Mouse (Mus musculus) heart, embryonic 11.5 days (tissue): ENCODE measurements around the gene Taf1c. TPM values are rescaled to one million over a fixed set of nuclear protein-coding genes. Genes with fewer than 3 reads are reported as not detected.

Experiments
- ATAC-seq: fragments of 200-750 bp; cut with Nextera tagmentation; replicated peaks from 2 replicates; pipeline ENCODE4 v1.8.0; 2017; ENCODE audit warnings: moderate library complexity; ENCODE audit not compliant: insufficient number of reproducible peaks, low FRiP score, low TSS enrichment
- H3K27ac ChIP-seq: fragments of 300-500 bp; sonication (generic); 2 replicates; pipeline ENCODE4 v1.5.1; 2014; ENCODE audit warnings: mild to moderate bottlenecking, low read depth, low read length
- H3K27me3 ChIP-seq: fragments of 300-500 bp; sonication (generic); 2 replicates; pipeline ENCODE4 v1.6.1; 2014; ENCODE audit warnings: mild to moderate bottlenecking, low read length, mixed read lengths; ENCODE audit not compliant: control insufficient read depth, insufficient read depth
- H3K36me3 ChIP-seq: fragments of 300-500 bp; sonication (generic); 2 replicates; pipeline ENCODE4 v1.6.1; 2014; ENCODE audit warnings: mild to moderate bottlenecking, low read length, moderate library complexity, mixed read lengths; ENCODE audit not compliant: control insufficient read depth, insufficient read depth
- H3K4me1 ChIP-seq: fragments of 300-500 bp; sonication (generic); 2 replicates; pipeline ENCODE4 v1.6.1; 2014; ENCODE audit warnings: low read length; ENCODE audit not compliant: control insufficient read depth, insufficient read depth
- H3K4me2 ChIP-seq: fragments of 300-500 bp; sonication (generic); 2 replicates; pipeline ENCODE4 v1.6.1; 2014; ENCODE audit warnings: mild to moderate bottlenecking, moderate library complexity
- H3K4me3 ChIP-seq: fragments of 300-500 bp; sonication (generic); 2 replicates; pipeline ENCODE4 v1.5.1; 2014; ENCODE audit warnings: low read depth, low read length
- H3K9ac ChIP-seq: fragments of 300-500 bp; sonication (generic); 2 replicates; pipeline ENCODE4 v1.6.1; 2014; ENCODE audit warnings: mild to moderate bottlenecking, low read depth, low read length, moderate library complexity
- H3K9me3 ChIP-seq: fragments of 300-500 bp; sonication (generic); replicated peaks from 2 replicates; pipeline ENCODE4 v1.6.1; 2016; ENCODE audit warnings: low read length; ENCODE audit not compliant: control insufficient read depth
- WGBS: fragments of 180-500 bp; shearing (Covaris S2); extraction: QIAGEN DNeasy Blood & Tissue Kit; methylation state at CpG from one replicate; pipeline ENCODE4 v1.1.7; 2014; ENCODE audit not compliant: insufficient replicate concordance; 5-methylcytosine and 5-hydroxymethylcytosine counted together
- polyA plus RNA-seq: library from polyadenylated mRNA; unstranded; fragments of >200 nt; fragmentation: Nextera tagmentation; extraction: Ambion mirVana; gene quantifications from 2 replicates; pipeline ENCODE4 v1.2.1, GENCODE M21; 2014

The Taf1c gene
- polyA plus RNA-seq, 1 experiment from 2014 or later, result 8.0 TPM

DNA sequence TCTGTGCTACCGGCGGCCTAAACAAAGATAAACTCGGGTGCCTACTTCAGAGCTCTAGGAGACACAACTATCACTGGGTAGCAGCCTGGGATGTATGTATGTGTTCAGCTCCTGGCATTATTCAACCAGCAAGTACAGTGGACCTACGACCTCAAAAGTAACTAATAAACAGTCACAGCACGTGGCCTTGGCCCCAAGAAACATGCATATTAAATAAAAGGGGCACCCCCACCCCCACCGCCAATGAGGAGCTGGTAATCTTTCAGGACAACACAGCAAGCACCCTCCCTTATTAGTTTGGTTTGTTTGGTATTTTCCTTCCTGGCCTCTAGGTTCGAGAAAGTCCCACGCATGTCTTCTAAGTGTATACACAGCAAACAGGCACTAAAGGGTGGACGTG lies 36.8 kb downstream of the Taf1c start:
- no peaks in the 10 kb centered on the region for H3K4me1 ChIP-seq
- no peak overlapping the region for H3K4me3 ChIP-seq
- H3K4me2 ChIP-seq, result no peak overlapping the region
- no peak overlapping the region for H3K9ac ChIP-seq
- ATAC-seq, result no peak
- no peaks in the 10 kb centered on the region for H3K9me3 ChIP-seq
- peaks cover 3% of the 10 kb centered on the region; the same call in 1 of the 2 replicates for H3K27me3 ChIP-seq
- peaks cover 13% of the 10 kb centered on the region for H3K36me3 ChIP-seq
- no peak overlapping the region for H3K27ac ChIP-seq
- WGBS, result 85% methylated on average over 9 of the region's 9 CpGs

- H3K4me1 ChIP-seq, result no peaks in the 10 kb centered on the region
- no peak overlapping the region for H3K4me2 ChIP-seq
- 67% methylated on average over 11 of the region's 11 CpGs for WGBS
- no peak overlapping the region for H3K27ac ChIP-seq
- H3K9ac ChIP-seq, result no peak overlapping the region
- no peak overlapping the region for H3K4me3 ChIP-seq
- no peaks in the 10 kb centered on the region for H3K9me3 ChIP-seq
- H3K36me3 ChIP-seq, result peaks cover 16% of the 10 kb centered on the region
- ATAC-seq, result no peak
- H3K27me3 ChIP-seq, result no peaks in the 10 kb centered on the region
Observed at GRCm38 (mm10) chr8:119566367-119566766, 38.7 kb downstream of the Taf1c start.

- Histone ChIP-seq H3K36me3 (peaks cover 16% of the 10 kb centered on the region), H3K4me2 (no peak overlapping the region), H3K9ac (no peak overlapping the region), H3K27ac (no peak overlapping the region), H3K4me3 (no peak overlapping the region), H3K4me1 (peaks cover 4% of the 10 kb centered on the region; the same call in 1 of the 2 replicates), H3K9me3 (no peaks in the 10 kb centered on the region), H3K27me3 (no peaks in the 10 kb centered on the region)
- no peak for ATAC-seq
- WGBS, result 92% methylated on average over 14 of the region's 14 CpGs
Observed at GRCm38 (mm10) chr8:119563849-119564251, 41.2 kb downstream of the Taf1c start.

GRCm38 (mm10) chr8:119559402-119559720 lies 45.7 kb downstream of the Taf1c start:
- Histone ChIP-seq H3K4me1 (peaks cover 19% of the 10 kb centered on the region), H3K36me3 (peaks cover 9% of the 10 kb centered on the region), H3K27ac (0 out of 2 replicates have a peak overlapping the region, but pooled peaks have one; percentile 86), H3K9ac (no peak overlapping the region), H3K9me3 (no peaks in the 10 kb centered on the region), H3K4me3 (no peak overlapping the region; the same call in 1 of the 2 replicates), H3K27me3 (no peaks in the 10 kb centered on the region), H3K4me2 (peak overlapping the region; percentile 73)
- no peak for ATAC-seq
- 79% methylated on average over 6 of the region's 6 CpGs for WGBS

- peaks cover 21% of the 10 kb centered on the region for H3K4me1 ChIP-seq
- peak within 1 kb of the TSS; percentile 93 for H3K9ac ChIP-seq
- no peaks in the 10 kb centered on the region for H3K27me3 ChIP-seq
- peak; percentile 97 for ATAC-seq
- H3K36me3 ChIP-seq, result peaks cover 7% of the 10 kb centered on the region
- H3K27ac ChIP-seq, result peak within 1 kb of the TSS; percentile 86
- WGBS, result 8% methylated on average over 48 of the region's 63 CpGs
- no peaks in the 10 kb centered on the region for H3K9me3 ChIP-seq
- peak within 1 kb of the TSS; percentile 88 for H3K4me3 ChIP-seq
- H3K4me2 ChIP-seq, result peak within 1 kb of the TSS; percentile 88
Observed at GRCm38 (mm10) chr8:119558603-119559401, 46.2 kb downstream of the Taf1c start, which contains the start of gene Mbtps1. TSS of gene Mbtps1 (minus strand) at chr8:119558735.

DNA sequence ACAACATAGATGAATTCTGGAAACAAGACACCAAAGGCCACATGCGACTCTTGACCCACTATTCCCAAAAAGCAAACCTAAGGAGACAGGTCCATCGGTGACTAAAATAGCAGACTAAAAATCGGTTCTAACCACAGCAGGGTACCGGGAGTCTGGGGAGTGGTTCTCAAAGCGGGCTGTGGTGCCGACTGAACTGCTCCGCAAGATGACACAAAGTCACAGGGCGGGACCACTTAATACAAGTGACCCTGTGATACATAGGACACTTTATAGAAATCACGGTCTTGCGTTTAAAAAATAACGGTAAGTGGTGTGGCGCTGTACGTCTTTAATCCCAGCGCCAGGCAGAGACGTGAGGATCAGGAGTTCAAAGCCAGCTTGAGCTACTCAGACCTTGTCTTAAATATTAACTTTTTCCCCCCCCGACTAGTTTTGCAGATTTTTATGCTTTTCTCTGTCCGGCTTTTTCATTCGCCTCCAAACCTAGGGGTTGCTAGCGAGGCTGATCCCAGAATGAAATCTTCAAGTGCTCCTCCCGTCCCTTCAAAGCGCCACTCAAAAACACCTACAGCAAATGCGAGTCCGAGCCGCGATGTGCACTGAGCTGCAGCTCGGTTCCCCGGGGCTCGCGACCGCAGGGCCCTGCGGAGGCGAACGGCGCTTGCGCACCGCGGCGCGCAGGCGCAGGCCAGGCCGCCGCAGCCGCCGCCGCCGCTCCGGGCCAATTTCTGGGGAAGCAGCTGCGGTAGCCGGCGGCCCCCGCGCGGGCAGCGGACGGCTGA lies 47.0 kb downstream of the Taf1c start:
- H3K9me3 ChIP-seq, result no peaks in the 10 kb centered on the region

GRCm38 (mm10) chr8:119557132-119557531 lies 47.9 kb downstream of the Taf1c start:
- H3K27ac ChIP-seq, result no peak overlapping the region
- peak overlapping the region; percentile 88 for H3K4me3 ChIP-seq
- no peaks in the 10 kb centered on the region for H3K9me3 ChIP-seq
- H3K9ac ChIP-seq, result peak overlapping the region; percentile 93
- peaks cover 23% of the 10 kb centered on the region for H3K4me1 ChIP-seq
- no peak for ATAC-seq
- H3K27me3 ChIP-seq, result no peaks in the 10 kb centered on the region
- no peaks in the 10 kb centered on the region; the same call in 1 of the 2 replicates for H3K36me3 ChIP-seq
- 80% methylated on average over 9 of the region's 9 CpGs for WGBS
- peak overlapping the region; percentile 88 for H3K4me2 ChIP-seq

More for the DNA sequence above, 47.0 kb downstream of the Taf1c start:
- Histone ChIP-seq H3K27ac (peak overlapping the region; percentile 86), H3K4me2 (peak overlapping the region; percentile 88), H3K36me3 (peaks cover 3% of the 10 kb centered on the region; the same call in 1 of the 2 replicates), H3K27me3 (no peaks in the 10 kb centered on the region), H3K9ac (peak overlapping the region; percentile 93), H3K4me3 (peak overlapping the region; percentile 88), H3K4me1 (peaks cover 23% of the 10 kb centered on the region)
- ATAC-seq, result peak; percentile 87
- WGBS, result under 1% methylated on average over 54 of the region's 55 CpGs

DNA sequence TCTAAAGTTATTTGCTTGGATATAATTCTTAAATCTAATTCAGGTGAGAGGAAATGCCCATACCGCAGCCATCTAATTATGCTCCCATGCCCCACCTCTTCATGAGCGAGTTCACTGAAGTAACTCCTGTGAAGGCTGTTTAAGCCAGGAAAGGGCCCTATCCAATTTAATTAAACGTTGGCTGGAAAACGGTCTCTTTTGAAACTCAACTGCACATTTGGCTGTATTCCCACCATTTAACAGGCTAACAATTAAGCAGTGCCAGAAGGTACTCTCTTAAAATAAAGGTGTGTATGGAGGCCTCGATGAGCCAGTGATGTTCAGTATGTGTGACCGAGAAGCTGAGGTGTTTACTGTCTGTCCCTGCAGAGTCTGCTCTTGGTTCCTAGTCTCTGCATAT lies 49.2 kb downstream of the Taf1c start:
- ATAC-seq, result no peak
- H3K4me2 ChIP-seq, result no peak overlapping the region
- H3K36me3 ChIP-seq, result no peaks in the 10 kb centered on the region
- no peaks in the 10 kb centered on the region for H3K27me3 ChIP-seq
- H3K9me3 ChIP-seq, result no peaks in the 10 kb centered on the region
- no peak overlapping the region for H3K9ac ChIP-seq
- no peak overlapping the region for H3K27ac ChIP-seq
- 92% methylated on average over 6 of the region's 6 CpGs for WGBS
- H3K4me1 ChIP-seq, result peaks cover 23% of the 10 kb centered on the region
- no peak overlapping the region for H3K4me3 ChIP-seq
